Mouse (Mus musculus) heart, adult 11 months (tissue): ENCODE results near the gene Yif1b.
"Not testable (repeated sequence)": the region's sequence is repeated elsewhere in the genome, so short reads cannot be mapped to it uniquely, and the experiment has no call there.

Source experiments
- DNase-seq: peaks from one replicate; pipeline ENCODE4 v3.0.0; 2022

The Yif1b gene

GRCm38 (mm10) chr7:29238019-29238967 is at the start of gene Yif1b:
Gene Yif1b (plus strand): TSS chr7:29238329.
- DNase-seq = peak; percentile 100

GRCm38 (mm10) chr7:29194230-29194629 is 43.9 kb upstream of the Yif1b start:
- not testable (repeated sequence) for DNase-seq

DNA sequence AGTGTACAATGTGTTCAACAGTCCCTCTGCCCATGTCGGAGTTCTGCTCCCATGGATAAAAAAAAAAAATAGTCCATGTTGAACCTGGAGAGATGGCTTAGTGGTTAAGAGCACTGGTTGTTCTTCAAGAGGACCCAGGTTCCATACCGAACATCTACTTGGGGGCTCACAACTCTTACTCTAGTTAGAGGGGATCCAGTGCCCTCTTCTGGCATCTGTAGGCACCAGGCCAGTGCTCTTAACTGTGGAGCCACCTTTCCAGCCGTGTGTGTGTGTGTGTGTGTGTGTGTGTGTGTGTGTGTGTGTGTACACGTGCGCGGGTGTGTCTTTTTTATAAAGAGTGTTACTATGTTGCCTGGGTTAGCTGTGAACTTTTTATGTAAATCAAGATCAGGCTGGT is 35.6 kb upstream of the Yif1b start:
- no peak for DNase-seq

GRCm38 (mm10) chr7:29211013-29211412 is 27.1 kb upstream of the Yif1b start:
- DNase-seq = not testable (repeated sequence)

- peak; percentile 99 for DNase-seq
Measured at GRCm38 (mm10) chr7:29211415-29212198, 26.5 kb upstream of the Yif1b start.

GRCm38 (mm10) chr7:29212199-29212765 is 25.8 kb upstream of the Yif1b start:
- DNase-seq = peak; percentile 94

DNA sequence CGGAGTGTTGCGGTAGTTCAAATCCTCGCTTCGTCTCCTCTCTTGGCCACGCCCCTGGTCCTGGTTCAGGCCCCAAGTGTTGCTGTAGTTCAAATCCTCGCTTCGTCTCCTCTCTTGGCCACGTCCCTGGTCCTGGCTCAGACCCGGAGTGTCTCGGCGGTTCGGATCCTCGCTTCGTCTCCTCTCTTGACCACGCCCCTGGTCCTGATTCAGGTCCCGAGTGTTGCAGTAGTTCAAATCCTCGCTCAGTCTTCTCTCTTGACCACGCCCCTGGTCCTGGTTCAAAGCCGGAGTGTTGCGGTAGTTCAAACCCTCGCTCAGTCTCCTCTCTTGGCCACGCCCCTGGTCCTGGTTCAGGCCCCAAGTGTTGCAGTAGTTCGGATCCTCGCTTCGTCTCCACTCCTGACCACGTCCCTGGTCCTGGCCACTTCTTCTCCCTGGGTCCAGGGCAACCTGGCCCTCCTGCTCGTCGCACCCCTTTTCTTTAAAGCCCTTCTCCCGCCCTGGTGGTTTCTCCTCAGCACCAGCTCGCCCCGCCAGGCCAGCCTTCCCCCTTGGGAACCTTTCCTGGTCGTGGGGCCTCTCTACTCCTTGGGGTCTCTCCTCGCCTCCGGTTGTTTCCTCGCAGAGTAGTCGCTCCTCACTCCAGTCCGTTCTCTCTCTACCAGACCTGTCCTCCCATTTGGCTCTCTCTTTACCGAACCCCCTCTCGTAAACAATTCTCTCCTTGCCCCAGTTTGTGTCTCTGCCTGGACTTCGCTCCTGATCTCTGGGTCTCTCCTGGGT is 25.2 kb upstream of the Yif1b start:
- DNase-seq = peak; percentile 91

- no peak for DNase-seq
Measured at GRCm38 (mm10) chr7:29213675-29214082, 24.4 kb upstream of the Yif1b start, which contains the start of gene Catsperg1. Gene Catsperg1 (minus strand): TSS chr7:29214035.

DNA sequence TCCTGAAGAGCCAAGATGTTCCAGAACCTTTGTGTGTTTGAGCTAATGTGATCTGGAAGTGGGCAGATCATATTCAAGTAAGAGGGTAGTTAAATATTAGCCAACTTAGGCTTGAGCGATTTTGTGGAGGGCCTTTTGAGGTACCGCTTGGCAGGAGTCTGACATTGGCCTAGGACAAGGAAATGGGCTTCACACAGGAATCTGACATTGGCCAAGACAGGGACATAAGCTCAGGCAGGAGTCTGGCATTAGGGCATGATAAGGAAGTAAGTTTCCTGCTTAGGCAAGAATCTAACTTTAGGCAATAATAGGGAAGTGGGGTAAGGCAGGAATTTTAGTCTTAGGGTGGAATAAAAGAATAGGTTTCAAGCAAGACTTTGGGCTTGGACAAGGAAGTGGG is 23.9 kb upstream of the Yif1b start:
- DNase-seq = no peak

GRCm38 (mm10) chr7:29214846-29215245 is 23.3 kb upstream of the Yif1b start:
- DNase-seq = no peak

DNA sequence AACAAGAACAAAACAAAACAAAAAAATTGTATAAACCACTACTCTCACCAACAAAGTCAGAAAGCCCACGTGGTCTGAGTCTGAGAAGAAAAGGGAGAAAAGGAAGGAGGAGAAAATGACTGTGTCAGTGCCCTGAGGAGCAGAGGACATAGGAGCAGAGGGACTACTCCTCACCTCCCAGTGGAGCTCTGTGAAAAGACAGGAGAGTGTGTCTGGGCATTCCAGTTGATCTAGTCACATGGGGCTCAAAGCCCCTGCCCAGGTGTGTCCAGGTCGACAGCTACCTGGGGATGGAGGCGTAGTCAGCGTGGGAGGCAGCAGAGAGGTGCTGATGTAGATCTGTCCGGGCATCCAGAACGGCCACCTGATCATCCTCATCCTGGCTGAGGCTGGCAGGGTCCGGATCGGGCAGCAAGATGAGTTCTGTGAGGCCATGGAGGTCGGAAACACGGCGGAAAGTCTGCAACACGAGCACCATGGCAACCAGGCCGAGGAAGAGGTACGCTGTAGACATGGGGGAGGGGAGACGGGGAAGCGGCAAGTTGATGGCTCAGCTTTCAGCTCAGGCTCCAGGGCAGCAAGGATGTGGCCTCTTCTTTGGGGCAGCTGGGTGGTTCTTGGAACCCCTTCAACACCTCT is 13.3 kb upstream of the Yif1b start:
- DNase-seq = no peak

GRCm38 (mm10) chr7:29225520-29225919 is 12.6 kb upstream of the Yif1b start:
- DNase-seq = no peak

GRCm38 (mm10) chr7:29228202-29228601 is 9.9 kb upstream of the Yif1b start:
- peak; percentile 94 for DNase-seq

DNA sequence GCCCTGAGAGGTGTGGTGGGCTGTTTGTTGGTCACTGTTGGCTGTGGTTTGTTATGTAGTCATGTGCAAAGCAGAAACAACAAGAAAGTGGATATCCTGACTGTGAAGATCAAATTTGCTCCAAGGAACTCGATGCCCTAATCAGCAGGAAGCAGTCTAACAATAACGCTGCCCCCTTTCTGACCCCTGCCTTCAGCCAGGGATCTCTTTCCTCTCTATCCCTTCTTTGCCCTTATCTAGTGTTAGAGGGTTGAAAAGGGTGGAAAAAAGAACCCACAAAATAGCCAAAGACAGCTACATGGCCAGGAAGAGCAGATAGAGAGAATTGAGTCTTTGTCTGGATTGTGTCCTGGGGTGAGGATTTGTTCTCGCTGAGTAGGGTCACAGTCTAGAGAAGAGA is 7.6 kb upstream of the Yif1b start:
- no peak for DNase-seq

DNA sequence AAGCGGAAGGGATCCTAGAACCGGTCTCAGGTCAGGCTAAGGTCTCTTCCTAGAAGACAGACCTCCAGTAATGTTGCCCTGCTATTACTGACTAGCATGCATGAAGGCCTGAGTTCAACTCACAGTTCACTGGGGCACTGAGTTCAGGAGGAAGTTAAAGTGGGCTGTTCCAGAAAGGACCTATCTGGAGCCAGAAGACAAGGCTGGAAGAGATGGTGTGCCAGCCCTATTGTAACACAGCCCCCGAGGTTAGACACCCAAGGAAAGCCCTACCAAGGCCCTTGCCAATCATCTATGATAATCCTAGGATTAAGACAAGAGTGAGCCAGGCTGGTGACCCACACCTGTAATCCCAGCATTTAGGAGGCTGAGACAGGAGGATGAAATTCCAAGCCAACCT is 6.6 kb upstream of the Yif1b start:
- DNase-seq = peak; percentile 94

GRCm38 (mm10) chr7:29232247-29233013 is 5.7 kb upstream of the Yif1b start, which contains the start of gene Kcnk6:
Gene Kcnk6 (minus strand): TSS chr7:29232515.
- peak; percentile 98 for DNase-seq

DNA sequence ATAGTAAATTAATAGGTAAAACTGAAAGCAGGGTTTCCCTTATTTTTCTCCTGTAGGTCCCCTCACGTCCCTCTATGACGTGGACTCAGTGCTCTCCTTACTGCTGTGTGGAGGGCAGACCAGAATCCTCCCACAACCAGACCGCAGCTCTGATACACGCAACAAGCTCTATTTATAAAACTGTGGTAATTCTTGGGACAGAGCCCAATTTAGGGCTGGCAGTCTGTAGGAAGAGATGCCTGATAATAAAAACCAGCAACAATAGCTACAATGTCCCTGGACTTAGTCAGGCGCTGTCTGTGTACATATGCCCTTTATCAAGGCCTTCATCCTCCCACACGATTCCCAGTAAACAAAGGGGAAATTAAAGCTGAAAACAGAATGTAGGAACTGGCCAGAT is 4.4 kb upstream of the Yif1b start:
- peak; percentile 94 for DNase-seq

DNA sequence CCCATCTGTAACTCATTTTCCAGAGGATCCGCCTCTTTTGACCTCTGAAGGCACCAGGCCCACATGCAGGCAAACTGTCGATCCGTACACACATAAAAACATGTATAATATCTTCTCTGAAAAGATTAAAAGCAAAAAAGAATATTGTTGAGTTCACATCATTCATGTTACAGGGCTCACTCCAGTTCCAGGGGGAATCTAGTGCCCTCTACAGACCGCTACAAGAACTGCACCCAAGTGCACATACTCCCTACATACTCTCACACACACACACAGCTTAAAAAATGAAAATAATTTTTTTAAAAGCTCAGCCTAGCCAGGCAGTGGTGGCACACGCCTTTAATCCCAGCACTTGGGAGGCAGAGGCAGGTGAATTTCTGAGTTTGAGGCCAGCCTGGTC is 3.5 kb upstream of the Yif1b start:
- no peak for DNase-seq

DNA sequence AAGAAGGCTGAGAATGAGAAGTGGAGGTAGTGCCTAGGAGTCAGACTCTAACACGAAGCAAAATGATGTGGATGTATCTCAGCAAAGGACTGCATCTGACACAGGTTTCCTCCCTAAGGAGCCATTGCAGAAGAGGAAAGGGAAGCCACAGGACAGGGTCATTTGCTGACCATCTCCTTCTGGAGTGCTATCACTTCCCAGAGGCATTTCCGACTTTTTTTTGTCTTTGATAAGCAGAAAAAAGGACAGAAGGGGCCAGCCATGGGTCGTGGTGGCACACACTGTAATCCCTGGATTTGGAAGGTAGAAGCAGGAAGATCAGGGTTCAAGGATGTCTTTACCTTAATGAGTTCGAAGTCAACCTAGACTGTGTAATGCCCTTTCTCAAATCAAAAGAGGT is 1.5 kb upstream of the Yif1b start:
- no peak for DNase-seq

DNA sequence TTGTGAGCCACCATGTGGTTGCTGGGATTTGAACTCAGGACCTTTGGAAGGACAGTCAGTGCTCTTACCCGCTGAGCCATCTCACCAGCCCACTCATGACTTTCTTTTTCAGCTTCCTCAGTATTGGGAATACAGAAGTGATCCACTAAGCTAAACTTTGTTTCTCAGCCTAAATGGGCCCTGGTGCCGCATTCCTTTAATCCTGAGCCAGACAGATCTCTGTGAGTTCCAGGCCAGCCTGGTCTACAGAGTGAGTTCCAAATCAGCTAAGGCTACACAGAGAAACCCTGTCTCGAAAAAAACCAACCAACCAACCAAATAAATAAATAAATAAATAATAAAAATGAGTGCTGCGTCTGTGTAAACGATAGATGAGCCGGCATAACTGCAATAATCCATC is 533 bp upstream of the Yif1b start:
- not testable (repeated sequence) for DNase-seq
